Mouse (Mus musculus): ENCODE data around the gene Chst8. TPM values are rescaled to one million over a fixed set of nuclear protein-coding genes. Genes with fewer than 3 reads are reported as not detected.

Chst8 gene
- 12.3 and 12.5 TPM in 2 replicates for polyA plus RNA-seq (2012; rRNA removed)

DNA sequence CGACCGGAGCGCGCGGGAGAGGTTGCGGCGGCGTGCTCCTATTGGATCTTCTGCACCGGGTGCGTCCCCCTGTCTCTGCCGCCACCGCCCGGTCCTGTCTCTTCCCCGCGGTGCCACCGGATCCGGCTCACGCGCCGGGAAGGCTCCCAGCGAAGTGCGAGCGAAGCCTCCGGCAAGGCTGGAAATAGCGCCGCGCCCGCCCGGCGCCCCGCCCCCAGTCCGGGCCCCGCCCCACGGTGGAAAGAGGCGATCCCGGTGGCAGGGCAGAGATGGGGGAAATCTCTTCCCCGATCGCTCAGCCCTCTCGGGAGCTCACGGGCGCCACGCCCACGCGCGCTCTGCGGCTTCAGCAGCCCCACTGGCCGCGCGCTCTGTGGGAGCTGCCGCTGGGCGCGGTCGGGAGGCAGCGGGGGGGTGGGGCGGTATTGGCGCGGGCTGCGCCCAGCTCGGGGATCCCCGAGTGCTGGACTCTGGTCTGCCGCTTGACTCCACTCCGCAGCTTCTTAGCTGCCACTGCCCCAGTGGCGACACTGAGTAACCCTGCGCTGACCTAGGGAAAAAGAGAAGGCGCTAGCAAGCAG, at the start of gene Chst8:
Gene Chst8, minus strand, starts transcription at position 181 of the 581 bp plus-strand sequence.
- DNase-seq (ENCODE audit: extremely low spot score in 1 of 2, low spot score in 1 of 2) = peak in 1 of 2 experiments; percentile 76

DNA sequence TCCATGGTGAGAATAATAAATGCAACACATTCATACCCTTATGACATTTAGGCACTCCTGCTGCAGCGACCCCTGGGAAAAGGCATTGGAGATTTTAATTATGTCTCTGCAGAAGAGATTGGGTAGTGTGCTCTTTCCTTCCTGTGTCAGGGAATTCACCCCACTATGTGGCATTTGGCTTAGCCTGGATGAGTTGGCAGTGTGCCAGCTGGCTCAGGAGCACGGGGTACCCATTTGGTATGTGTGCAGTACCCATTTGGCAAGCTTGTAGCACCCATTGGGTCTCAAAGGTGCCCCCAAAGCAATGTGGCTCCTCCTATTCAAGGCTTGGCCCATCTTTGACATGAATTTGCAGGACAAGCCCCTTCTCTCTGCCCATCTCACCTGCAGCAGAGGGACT, 45.8 kb upstream of the Chst8 start:
- DNase-seq (ENCODE audit: extremely low spot score in 1 of 2, low spot score in 1 of 2) = no peak

DNA sequence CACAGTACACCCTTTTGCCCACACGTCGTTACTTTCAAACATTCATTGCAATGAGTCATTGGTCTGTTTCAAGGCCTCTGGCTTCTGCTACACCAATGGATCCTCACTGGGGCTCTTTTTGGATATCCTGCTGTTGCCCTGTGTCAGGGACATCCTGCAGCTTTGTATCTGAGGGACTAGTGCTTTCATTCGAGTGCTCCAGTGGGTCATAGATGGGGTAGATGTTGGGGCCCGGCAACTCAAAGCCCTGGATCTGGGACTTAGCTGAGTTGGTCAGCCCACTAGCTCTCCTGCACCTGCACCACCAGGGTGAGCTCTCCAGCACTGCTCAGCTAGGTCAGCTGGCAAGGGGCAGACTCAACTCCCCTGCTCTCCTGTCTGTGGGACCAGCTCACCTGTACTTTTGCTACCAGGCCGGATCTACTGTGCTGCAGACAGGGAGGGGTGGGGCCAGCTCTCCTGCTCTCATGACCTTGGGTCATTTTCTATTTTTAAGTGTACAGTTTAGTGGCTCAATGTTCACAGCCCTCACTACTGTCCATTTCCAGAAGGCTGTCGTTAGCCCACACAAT, 42.4 kb upstream of the Chst8 start:
- no peak for DNase-seq (ENCODE audit: extremely low spot score in 1 of 2, low spot score in 1 of 2)

DNA sequence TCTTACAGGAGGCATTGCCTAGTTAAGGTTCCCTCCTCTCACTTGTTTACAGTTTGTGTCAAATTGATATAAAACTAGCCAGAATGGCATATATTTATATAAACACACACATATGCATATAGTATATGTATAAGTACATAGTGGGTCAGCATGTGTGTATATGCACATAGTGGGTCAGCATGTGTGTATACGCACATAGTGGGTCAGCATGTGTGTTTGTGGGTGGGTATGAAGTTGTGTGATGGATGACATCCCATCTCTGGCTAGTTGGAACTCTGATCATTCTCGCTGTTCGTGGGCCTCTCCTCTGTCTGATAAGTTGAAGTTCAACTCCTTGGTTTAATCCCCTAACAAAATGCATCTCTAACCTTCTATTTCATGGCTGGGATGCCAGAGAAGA, 40.9 kb upstream of the Chst8 start:
- no peak for DNase-seq (ENCODE audit: extremely low spot score in 1 of 2, low spot score in 1 of 2)

DNA sequence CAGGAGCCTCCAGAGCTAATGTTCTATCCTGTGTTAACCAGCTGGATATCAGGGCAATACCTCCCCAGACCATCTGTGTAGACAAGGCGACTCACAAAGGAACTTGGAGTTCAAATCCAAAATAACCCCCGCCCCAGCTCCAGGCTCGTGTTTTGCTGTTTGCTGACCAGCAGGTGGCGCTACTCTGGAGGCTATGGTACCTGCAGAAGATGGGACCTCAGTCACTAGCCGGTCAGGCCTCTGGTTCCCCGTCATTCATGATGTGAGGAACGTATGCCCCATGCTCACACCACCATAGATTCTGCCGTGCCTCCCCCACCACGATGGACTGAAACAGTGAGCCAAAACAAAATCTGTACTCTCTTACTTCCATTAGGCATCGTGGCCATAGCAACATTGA, 37.1 kb upstream of the Chst8 start:
- no peak for DNase-seq (ENCODE audit: extremely low spot score in 1 of 2, low spot score in 1 of 2)

DNA sequence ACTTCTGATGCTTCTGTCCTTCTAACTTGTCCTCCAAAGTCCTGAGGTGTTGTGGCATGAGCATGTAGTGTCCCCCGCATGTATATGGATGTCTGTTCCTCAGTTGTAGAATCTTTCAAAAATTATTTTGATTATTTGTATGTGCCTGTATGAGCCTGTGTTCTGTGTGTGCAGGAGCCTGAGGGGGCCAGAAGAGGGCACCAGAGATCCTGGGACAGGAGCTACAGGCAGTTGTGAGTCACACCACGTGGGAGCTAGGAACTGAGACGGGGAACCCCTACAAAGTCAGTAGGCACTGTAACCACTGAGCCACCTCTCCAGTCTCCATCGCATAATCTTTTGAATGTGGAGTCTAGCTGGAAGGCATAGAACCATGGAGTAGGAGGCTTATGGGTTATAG, 36.3 kb upstream of the Chst8 start:
- DNase-seq (ENCODE audit: extremely low spot score in 1 of 2, low spot score in 1 of 2) = no peak

DNA sequence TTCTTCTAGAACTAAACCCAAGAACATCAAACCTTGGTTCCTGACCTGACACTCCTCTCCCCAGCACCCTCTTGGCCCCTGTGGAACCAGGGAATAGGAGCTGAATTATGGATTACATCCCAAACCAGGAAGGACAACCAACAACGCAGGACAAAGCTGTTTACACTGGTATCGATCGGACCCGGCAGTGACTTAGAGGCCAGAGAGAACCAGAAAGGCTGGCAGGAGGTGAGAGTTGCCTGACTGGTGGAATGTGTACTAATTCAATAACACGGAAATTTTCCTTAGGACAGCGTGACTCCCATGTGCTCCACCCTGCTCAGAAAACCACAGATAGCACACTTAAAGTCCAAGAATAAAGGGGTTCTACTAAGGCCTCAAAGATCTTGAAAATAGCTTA, 35.4 kb upstream of the Chst8 start:
- no peak for DNase-seq (ENCODE audit: extremely low spot score in 1 of 2, low spot score in 1 of 2)

DNA sequence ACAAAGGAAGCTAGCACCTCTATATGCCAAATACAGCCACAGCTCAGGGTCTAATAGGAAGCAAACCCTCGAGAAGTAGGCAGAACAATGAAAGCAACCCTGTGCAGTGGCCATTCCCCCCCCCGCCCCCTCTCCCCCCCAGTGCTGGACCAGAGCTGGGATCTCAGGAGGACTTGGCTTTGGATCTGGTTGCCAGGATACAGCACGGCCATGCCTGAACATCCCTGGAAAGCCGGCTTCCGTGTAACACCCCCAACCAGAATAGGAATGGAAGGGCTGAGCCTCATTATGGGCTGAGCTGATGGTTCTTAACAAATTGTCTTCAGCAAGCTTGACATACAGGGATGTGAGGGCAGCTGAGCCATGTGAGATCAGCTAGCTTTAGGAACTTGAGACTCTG, 34.9 kb upstream of the Chst8 start:
- DNase-seq (ENCODE audit: extremely low spot score in 1 of 2, low spot score in 1 of 2) = no peak

DNA sequence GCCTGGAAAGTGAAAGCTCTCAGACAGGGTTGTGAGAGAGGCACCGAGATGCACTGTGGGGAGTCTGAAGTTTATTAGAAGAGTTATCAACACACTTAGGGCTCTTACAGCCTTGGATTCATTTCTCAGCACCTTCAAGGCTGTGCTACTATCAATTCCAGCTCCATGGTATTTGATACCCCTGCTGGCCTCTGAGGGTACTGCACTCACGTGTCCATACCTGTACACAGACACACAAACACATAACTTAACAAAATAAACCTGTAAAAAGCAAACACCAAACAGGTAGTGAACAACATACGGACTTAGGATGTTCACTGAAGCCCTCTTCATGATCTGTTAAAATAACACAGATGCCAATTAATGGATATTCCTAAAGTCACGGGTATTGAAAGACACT, 26.2 kb upstream of the Chst8 start:
- no peak for DNase-seq (ENCODE audit: extremely low spot score in 1 of 2, low spot score in 1 of 2)

DNA sequence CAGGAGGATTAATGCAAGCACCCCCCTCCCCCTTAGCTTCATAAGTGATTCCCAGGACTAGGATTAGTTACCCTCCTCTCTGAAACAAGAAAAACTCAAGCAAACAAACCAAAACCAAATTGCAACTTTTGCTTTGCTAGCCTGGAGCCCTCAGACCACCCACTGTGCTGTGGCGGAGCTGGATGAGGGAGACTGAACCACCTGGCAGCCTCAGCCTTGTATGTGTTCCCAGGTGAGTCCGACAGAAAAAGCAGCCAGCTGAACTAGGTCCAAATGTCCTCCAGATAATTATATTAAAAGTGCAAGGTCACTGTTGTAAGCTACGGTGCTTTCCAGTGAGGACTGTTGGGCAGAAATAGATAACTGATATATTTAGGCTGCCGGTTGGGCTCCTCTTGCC, 25.7 kb upstream of the Chst8 start:
- no peak for DNase-seq (ENCODE audit: extremely low spot score in 1 of 2, low spot score in 1 of 2)

DNA sequence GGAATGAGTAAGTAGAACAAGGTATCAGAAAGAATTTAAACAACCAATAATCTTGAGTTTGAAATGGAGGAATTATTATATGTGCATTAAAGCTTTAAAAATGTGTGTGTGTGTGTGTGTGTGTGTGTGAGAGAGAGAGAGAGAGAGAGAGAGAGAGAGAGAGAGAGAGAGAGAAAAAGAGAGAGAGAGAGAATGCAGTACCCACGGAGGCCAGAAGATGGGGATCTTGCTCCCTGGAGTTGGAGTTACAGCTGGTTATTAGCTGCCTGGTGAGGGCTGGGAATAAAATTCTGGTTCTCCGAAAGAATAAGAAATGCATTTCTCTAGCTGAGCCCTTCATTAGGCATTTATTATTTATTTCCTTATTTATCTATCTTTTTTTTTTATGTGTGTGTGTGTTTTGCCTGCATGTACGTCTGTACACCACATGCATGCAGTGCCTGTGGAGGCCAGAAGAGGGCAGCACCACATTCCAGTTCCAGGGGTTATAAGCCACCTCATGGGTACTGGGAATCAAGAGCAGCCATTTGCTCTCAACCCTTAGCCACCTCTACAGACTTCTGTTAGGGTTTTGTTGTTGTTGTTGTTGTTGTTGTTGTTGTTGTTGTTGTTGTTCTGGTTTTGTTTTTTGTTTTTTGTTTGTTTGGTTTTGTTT, 13.9 kb upstream of the Chst8 start:
- no peak for DNase-seq (ENCODE audit: extremely low spot score in 1 of 2, low spot score in 1 of 2)

DNA sequence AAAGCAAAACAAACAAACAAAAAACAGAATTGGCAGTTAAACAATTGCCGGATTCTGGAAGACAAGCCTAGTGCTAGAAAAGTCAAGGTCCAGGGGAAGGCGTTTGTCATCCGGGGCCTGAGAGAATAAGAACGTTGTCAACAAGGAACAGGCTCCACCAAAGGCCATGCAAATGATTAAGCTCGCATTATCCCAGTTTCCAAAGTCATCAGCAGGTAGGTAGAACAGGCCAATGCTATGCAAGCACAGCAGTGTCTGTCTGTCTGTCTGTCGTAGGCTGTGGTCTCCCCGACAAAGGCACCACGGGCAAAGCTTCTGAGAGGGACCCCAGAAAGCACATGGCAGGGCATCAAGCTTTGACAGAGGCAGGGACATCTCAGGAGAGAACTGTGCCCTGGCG, 9.1 kb upstream of the Chst8 start:
- no peak for DNase-seq (ENCODE audit: extremely low spot score in 1 of 2, low spot score in 1 of 2)

DNA sequence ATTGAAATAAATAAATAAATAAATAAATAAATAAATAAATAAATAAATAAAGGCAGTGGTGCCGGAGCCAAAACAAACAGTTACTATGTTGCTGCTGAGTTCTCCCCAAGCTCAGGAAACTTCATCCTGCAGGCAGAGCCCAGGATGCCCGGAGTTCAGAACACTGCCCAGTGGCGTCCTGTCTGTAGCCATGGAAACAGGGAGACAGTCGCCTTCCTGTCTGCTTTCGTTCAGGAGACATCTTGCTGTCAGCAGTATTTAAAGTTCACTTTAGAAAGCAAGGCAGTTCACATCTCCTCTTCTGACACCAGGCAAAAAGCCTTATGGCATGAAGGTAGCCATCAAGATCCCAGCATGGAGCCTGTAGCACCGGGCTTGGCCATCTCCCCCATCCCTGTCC, 8.0 kb upstream of the Chst8 start:
- DNase-seq (ENCODE audit: extremely low spot score in 1 of 2, low spot score in 1 of 2) = no peak

DNA sequence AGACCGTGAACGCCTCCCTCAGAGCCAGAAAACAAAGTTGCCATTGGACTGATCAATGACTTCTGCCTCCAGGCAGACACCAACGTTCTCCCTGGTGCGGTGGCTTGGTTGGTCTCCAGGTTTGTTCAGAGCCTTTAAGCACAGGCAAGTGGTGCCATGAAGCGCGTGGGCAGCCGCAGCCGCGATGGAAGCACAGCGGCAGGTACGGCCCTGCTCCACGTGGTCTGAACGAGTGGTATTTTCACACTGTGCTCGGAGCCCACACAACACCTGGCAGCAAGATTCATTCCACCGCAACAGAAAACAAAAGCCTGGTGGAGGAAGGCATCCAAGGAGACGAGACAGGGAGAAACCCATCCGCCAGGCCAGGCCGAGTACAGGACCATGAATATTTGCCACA, 7.3 kb upstream of the Chst8 start:
- peak in 1 of 2 experiments; percentile 72 for DNase-seq (ENCODE audit: extremely low spot score in 1 of 2, low spot score in 1 of 2)

DNA sequence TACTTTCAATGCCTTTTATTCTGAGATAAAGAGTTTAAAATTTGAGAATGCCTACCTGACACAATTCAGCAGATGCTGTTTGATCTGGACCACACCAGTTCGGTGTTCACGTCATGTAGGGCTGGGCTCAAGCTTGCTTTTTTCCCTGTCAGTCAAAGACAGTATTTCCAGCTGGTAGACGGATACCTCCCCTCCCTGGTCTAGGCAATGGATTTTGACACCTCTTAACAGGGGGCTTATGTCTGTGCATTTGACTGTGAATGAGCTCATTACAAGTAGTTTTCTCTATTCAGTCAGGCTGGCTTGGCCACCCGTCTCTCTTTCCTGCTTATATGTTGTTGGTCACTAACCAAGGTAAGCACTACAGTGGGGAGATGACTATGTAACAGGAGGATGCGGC, 6.1 kb upstream of the Chst8 start:
- no peak for DNase-seq (ENCODE audit: extremely low spot score in 1 of 2, low spot score in 1 of 2)

DNA sequence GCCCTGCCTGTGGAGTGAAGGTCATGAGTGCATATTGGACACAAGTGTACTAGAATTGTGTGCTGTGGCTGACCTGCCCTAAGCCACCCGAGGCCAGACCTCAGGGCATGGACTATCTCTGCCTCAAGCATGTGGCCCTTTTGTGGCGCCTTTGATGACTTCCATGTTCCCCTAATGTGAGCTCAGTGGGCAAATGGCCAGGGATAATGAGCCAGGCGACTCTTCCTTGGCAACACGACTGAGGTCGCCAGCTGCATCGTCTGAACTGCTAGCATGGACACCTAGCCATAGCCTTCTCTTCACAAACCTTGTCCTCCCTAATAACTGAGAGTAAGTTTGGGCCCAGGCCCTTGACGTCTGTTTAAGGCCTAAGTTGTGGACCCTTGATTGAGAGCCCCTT, 4.5 kb upstream of the Chst8 start:
- DNase-seq (ENCODE audit: extremely low spot score in 1 of 2, low spot score in 1 of 2) = no peak

DNA sequence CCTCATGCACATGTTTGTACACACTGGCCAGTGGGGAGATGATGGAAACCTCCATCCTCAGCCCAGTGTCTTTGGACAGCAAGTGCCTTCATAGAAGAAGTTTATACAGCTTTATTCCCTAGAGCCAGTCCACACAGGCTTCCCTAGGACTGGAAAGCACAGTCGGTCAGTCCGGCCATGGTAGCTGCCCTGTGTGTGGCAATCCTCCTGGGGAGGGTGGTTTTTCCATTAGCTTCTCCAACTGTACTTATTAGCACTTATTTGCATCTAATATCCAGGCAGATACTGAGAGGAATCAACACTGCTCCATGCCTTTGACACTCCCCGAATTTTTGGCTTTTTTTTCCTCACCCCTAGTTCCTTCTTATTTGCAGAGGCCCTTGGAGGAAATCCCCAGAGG, 2.3 kb upstream of the Chst8 start:
- DNase-seq (ENCODE audit: extremely low spot score in 1 of 2, low spot score in 1 of 2) = no peak

DNA sequence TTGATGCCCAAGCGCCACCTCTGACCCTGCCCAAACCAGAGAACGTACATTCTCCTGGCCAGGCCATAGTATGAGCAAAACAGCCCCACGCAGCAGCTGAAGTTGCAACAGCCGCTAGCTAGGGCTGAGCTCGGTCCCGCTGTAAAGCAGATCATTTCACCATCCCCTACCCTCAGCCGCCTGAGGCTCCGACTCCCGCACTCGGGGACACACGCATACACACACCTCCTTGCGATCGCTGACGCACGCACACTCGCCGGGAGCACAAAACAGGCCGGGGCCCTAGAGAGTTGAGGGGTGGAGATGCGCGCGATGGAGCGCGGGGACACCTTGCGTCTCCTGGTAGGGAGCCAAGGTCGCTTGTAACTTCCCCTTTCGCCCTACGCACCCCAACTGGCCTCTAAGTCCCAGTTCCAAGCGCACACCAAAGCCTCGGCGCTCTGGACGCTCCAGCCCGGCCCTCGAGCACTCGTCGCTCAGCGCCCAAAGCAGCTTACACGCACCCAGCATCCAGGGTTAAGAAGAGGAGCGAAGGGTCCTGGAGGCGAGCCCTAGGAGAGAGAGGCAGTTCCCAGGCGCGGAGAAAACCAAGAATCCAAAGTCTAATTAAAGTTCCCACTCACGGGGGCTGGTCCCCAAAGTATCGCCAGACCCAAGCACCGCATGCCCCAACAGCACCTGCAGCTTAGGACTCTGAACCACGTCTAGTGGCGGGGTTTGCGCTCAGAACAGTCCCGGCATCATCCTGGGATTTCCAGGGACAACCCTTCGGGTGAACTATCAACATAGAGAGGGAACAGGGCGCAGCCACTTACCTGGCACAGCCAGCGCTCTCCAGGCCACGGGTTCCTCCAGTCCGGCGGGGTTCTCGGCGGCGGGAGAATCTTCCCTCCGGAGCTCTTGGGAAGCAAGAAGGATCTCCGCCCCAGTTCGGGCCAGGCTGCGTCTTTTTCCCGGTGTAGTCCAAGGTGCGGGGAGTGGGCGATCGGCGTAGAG, 682 bp downstream of the Chst8 start:
- DNase-seq (ENCODE audit: extremely low spot score in 1 of 2, low spot score in 1 of 2) = peak in 1 of 2 experiments; percentile 31

DNA sequence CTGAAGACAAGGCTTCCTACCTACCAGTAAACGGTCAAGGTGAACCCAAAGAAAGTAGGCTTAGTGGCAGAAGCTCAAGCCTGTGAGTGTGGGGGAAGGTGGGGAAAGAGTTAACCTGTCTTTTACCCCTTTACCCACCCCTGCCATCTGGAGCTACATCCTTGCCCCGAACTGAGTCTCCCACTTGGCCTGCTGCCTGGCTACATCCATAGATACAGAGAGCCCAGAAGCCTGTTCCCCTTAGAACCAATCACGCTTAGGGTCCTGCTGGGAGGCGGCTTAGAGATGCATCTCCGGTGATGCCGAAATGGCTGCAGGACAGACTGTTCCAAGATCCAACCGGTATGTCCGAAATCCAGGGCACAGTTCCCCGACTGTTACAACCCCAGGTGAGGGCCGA, 1.5 kb downstream of the Chst8 start:
- DNase-seq (ENCODE audit: extremely low spot score in 1 of 2, low spot score in 1 of 2) = no peak

DNA sequence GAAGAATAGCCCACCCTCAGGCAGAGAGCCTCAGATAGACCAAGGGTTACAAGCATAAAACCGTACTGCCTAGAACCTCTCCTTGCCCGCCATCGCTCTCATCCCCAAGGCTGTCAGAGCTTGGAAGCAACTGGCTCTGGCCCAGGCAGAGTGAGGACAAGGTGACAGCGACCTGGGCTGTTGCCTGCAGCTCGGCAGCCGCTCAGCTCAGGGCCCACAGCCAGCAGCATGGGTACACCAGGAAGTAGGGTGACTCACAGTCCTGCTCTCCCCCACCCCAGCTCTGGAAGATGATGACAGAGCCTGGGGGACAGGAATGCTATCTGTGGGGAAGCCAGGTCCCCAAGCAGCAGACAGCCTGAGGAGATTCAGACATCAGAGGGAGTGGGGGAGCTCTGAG, 6.2 kb downstream of the Chst8 start:
- DNase-seq (ENCODE audit: extremely low spot score in 1 of 2, low spot score in 1 of 2) = peak in 1 of 2 experiments; percentile 72

DNA sequence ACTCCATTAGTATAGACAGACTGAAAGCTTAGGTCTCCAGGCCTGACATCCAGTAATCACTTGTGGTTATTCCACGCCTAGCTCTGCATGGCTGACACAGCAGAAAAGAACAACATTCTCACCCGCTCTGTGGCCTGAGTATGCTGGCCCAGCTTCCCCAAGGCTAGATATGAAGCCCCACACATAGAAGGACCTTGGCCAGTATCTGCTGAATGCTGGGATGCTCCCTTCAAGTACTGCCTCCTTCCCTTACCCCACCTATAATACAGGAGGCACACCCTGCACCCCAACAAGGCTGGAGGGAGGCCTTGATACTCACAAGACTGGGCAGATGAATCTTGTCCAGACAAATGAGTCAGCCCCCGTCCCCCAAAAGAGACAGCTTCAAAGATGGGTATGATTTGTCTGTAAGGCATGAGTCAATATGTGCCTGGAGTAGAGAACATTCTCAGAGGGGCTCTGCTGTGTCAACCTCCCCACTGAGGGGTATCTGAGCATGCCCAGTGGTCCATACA, 6.8 kb downstream of the Chst8 start:
- no peak for DNase-seq (ENCODE audit: extremely low spot score in 1 of 2, low spot score in 1 of 2)
